Mouse (Mus musculus): ENCODE data around the gene Irf2. TPM values are rescaled to one million over a fixed set of nuclear protein-coding genes. Genes with fewer than 3 reads are reported as not detected.

Gene Irf2
- polyA plus RNA-seq, 1 experiment from 2014 or later, result 10.2 TPM

- H3K9ac ChIP-seq (replicated peaks), result no peak overlapping the region
- WGBS, result 50% methylated on average over 4 of the region's 4 CpGs
- H3K36me3 ChIP-seq, result no peaks in the 10 kb centered on the region
- no peaks in the 10 kb centered on the region for H3K27me3 ChIP-seq (replicated peaks)
- no peak overlapping the region for H3K27ac ChIP-seq (replicated peaks)
- H3K4me3 ChIP-seq (replicated peaks), result no peak overlapping the region
- H3K9me3 ChIP-seq (replicated peaks), result no peaks in the 10 kb centered on the region
- no peaks in the 10 kb centered on the region for H3K4me1 ChIP-seq
- no peak for ATAC-seq (ENCODE audit: low FRiP score)
- no peak overlapping the region for H3K4me2 ChIP-seq
These were observed 127.9 kb downstream of the Irf2 start for GRCm38 (mm10) chr8:46867440-46867839.

GRCm38 (mm10) chr8:46868346-46869065, 129.0 kb downstream of the Irf2 start:
- H3K4me3 ChIP-seq (replicated peaks), result no peak overlapping the region
- no peak for ATAC-seq (ENCODE audit: low FRiP score)
- no peaks in the 10 kb centered on the region for H3K27me3 ChIP-seq (replicated peaks)
- no peaks in the 10 kb centered on the region for H3K4me1 ChIP-seq
- no peak overlapping the region for H3K27ac ChIP-seq (replicated peaks)
- H3K36me3 ChIP-seq, result no peaks in the 10 kb centered on the region
- no peak overlapping the region for H3K4me2 ChIP-seq
- WGBS, result 81% methylated on average over 8 of the region's 8 CpGs
- no peaks in the 10 kb centered on the region for H3K9me3 ChIP-seq (replicated peaks)
- H3K9ac ChIP-seq (replicated peaks), result no peak overlapping the region

GRCm38 (mm10) chr8:46869521-46869925, 130.0 kb downstream of the Irf2 start:
- H3K4me2 ChIP-seq, result no peak overlapping the region
- H3K27me3 ChIP-seq (replicated peaks), result no peaks in the 10 kb centered on the region
- no peaks in the 10 kb centered on the region for H3K36me3 ChIP-seq
- H3K4me3 ChIP-seq (replicated peaks), result no peak overlapping the region
- H3K27ac ChIP-seq (replicated peaks), result no peak overlapping the region
- H3K4me1 ChIP-seq, result no peaks in the 10 kb centered on the region
- WGBS, result 92% methylated on average over 6 of the region's 6 CpGs
- H3K9ac ChIP-seq (replicated peaks), result no peak overlapping the region
- no peaks in the 10 kb centered on the region for H3K9me3 ChIP-seq (replicated peaks)
- ATAC-seq (ENCODE audit: low FRiP score), result no peak

GRCm38 (mm10) chr8:46871086-46871485, 131.6 kb downstream of the Irf2 start:
- no peak for ATAC-seq (ENCODE audit: low FRiP score)
- Histone ChIP-seq H3K27me3 (replicated peaks) (no peaks in the 10 kb centered on the region), H3K9ac (replicated peaks) (no peak overlapping the region), H3K4me2 (no peak overlapping the region), H3K4me3 (replicated peaks) (no peak overlapping the region), H3K9me3 (replicated peaks) (no peaks in the 10 kb centered on the region), H3K36me3 (no peaks in the 10 kb centered on the region), H3K4me1 (no peaks in the 10 kb centered on the region), H3K27ac (replicated peaks) (no peak overlapping the region)
- 92% methylated on average over 4 of the region's 4 CpGs for WGBS

GRCm38 (mm10) chr8:46875615-46876293, 136.2 kb downstream of the Irf2 start:
- no peaks in the 10 kb centered on the region for H3K36me3 ChIP-seq
- H3K9me3 ChIP-seq (replicated peaks), result no peaks in the 10 kb centered on the region
- H3K4me1 ChIP-seq, result no peaks in the 10 kb centered on the region
- H3K4me2 ChIP-seq, result no peak overlapping the region
- H3K27me3 ChIP-seq (replicated peaks), result no peaks in the 10 kb centered on the region
- ATAC-seq (ENCODE audit: low FRiP score), result no peak
- H3K4me3 ChIP-seq (replicated peaks), result no peak overlapping the region
- H3K27ac ChIP-seq (replicated peaks), result no peak overlapping the region
- no peak overlapping the region for H3K9ac ChIP-seq (replicated peaks)
- WGBS, result 48% methylated on average over 2 of the region's 2 CpGs

- 67% methylated on average over 6 of the region's 6 CpGs for WGBS
- Histone ChIP-seq H3K9ac (replicated peaks) (no peak overlapping the region), H3K4me3 (replicated peaks) (no peak overlapping the region), H3K27me3 (replicated peaks) (no peaks in the 10 kb centered on the region), H3K9me3 (replicated peaks) (no peaks in the 10 kb centered on the region), H3K4me1 (no peaks in the 10 kb centered on the region), H3K4me2 (no peak overlapping the region), H3K36me3 (no peaks in the 10 kb centered on the region), H3K27ac (replicated peaks) (no peak overlapping the region)
- ATAC-seq (ENCODE audit: low FRiP score), result no peak
These were observed 141.8 kb downstream of the Irf2 start for GRCm38 (mm10) chr8:46881348-46881747.

- no peaks in the 10 kb centered on the region for H3K27me3 ChIP-seq (replicated peaks)
- 88% methylated on average over 8 of the region's 8 CpGs for WGBS
- no peaks in the 10 kb centered on the region for H3K4me1 ChIP-seq
- no peak for ATAC-seq (ENCODE audit: low FRiP score)
- no peak overlapping the region for H3K4me3 ChIP-seq (replicated peaks)
- no peak overlapping the region for H3K4me2 ChIP-seq
- H3K9ac ChIP-seq (replicated peaks), result no peak overlapping the region
- no peak overlapping the region for H3K27ac ChIP-seq (replicated peaks)
- no peaks in the 10 kb centered on the region for H3K9me3 ChIP-seq (replicated peaks)
- H3K36me3 ChIP-seq, result no peaks in the 10 kb centered on the region
These were observed 142.4 kb downstream of the Irf2 start for GRCm38 (mm10) chr8:46881755-46882419.

- WGBS, result 61% methylated on average over 5 of the region's 5 CpGs
These were observed 143.2 kb downstream of the Irf2 start for GRCm38 (mm10) chr8:46882743-46883142.

GRCm38 (mm10) chr8:46883232-46884000, 143.9 kb downstream of the Irf2 start:
- no peaks in the 10 kb centered on the region for H3K27me3 ChIP-seq (replicated peaks)
- no peaks in the 10 kb centered on the region for H3K36me3 ChIP-seq
- H3K9ac ChIP-seq (replicated peaks), result no peak overlapping the region
- no peak overlapping the region for H3K4me2 ChIP-seq
- peaks cover 2% of the 10 kb centered on the region; the same call in 1 of the 2 replicates for H3K4me1 ChIP-seq
- ATAC-seq (ENCODE audit: low FRiP score), result no peak
- whole genome bisulfite sequencing, result 88% methylated on average over 9 of the region's 9 CpGs
- H3K27ac ChIP-seq (replicated peaks), result no peak overlapping the region
- no peak overlapping the region for H3K4me3 ChIP-seq (replicated peaks)
- no peaks in the 10 kb centered on the region for H3K9me3 ChIP-seq (replicated peaks)

More at GRCm38 (mm10) chr8:46882743-46883142, 143.2 kb downstream of the Irf2 start:
- Histone ChIP-seq H3K4me1 (no peaks in the 10 kb centered on the region), H3K27me3 (replicated peaks) (no peaks in the 10 kb centered on the region), H3K9me3 (replicated peaks) (no peaks in the 10 kb centered on the region), H3K36me3 (no peaks in the 10 kb centered on the region), H3K4me3 (replicated peaks) (no peak overlapping the region), H3K4me2 (no peak overlapping the region), H3K9ac (replicated peaks) (no peak overlapping the region), H3K27ac (replicated peaks) (no peak overlapping the region)
- no peak for ATAC-seq (ENCODE audit: low FRiP score)

GRCm38 (mm10) chr8:46885786-46886185, 146.3 kb downstream of the Irf2 start:
- H3K36me3 ChIP-seq, result no peaks in the 10 kb centered on the region
- no peak overlapping the region for H3K4me2 ChIP-seq
- H3K9me3 ChIP-seq (replicated peaks), result no peaks in the 10 kb centered on the region
- H3K27me3 ChIP-seq (replicated peaks), result no peaks in the 10 kb centered on the region
- no peak for ATAC-seq (ENCODE audit: low FRiP score)
- H3K4me3 ChIP-seq (replicated peaks), result no peak overlapping the region
- H3K9ac ChIP-seq (replicated peaks), result no peak overlapping the region
- WGBS, result 91% methylated on average over 2 of the region's 2 CpGs
- H3K27ac ChIP-seq (replicated peaks), result no peak overlapping the region
- H3K4me1 ChIP-seq, result peaks cover 12% of the 10 kb centered on the region; the same call in 1 of the 2 replicates

- Histone ChIP-seq H3K9me3 (replicated peaks) (no peaks in the 10 kb centered on the region), H3K4me3 (replicated peaks) (no peak overlapping the region), H3K4me1 (peaks cover 12% of the 10 kb centered on the region; the same call in 1 of the 2 replicates), H3K27ac (replicated peaks) (no peak overlapping the region), H3K4me2 (no peak overlapping the region), H3K27me3 (replicated peaks) (no peaks in the 10 kb centered on the region), H3K36me3 (no peaks in the 10 kb centered on the region), H3K9ac (replicated peaks) (no peak overlapping the region)
- WGBS, result 94% methylated on average over 1 of the region's 1 CpGs
- no peak for ATAC-seq (ENCODE audit: low FRiP score)
These were observed 146.7 kb downstream of the Irf2 start for GRCm38 (mm10) chr8:46886216-46886615.

All from neural tube, embryonic 15.5 days (tissue).